Mouse (Mus musculus): ENCODE measurements around the gene Plekhh1. TPM values are rescaled to one million over a fixed set of nuclear protein-coding genes. Genes with fewer than 3 reads are reported as not detected.

Plekhh1 gene
- polyA plus RNA-seq, 1 experiment: 1.1 TPM

GRCm38 (mm10) chr12:79040201-79040827 lies 11.4 kb downstream of the Plekhh1 start:
- no peak overlapping the region for H3K4me3 ChIP-seq (replicated peaks; ENCODE audit: control insufficient read depth, low read depth, low read length)
- WGBS: 85% methylated on average over 11 of the region's 11 CpGs
- H3K4me1 ChIP-seq (ENCODE audit: control insufficient read depth, insufficient read depth, low read length): no peaks in the 10 kb centered on the region
- TF ChIP-seq CTCF (IDR thresholded peaks at IDR 0.05; ENCODE audit: control insufficient read depth, insufficient read depth, low read length) (no peak), POLR2A (IDR thresholded peaks at IDR 0.05; ENCODE audit: borderline replicate concordance, control insufficient read depth, low read depth, low read length) (no peak)
- H3K27ac ChIP-seq (ENCODE audit: control insufficient read depth, insufficient read depth, low read depth, low read length, poor library complexity): no peak overlapping the region

GRCm38 (mm10) chr12:79041436-79041835 lies 12.5 kb downstream of the Plekhh1 start:
- Histone ChIP-seq H3K27ac (ENCODE audit: control insufficient read depth, insufficient read depth, low read depth, low read length, poor library complexity) (no peak overlapping the region), H3K4me1 (ENCODE audit: control insufficient read depth, insufficient read depth, low read length) (no peaks in the 10 kb centered on the region), H3K4me3 (replicated peaks; ENCODE audit: control insufficient read depth, low read depth, low read length) (no peak overlapping the region)
- TF ChIP-seq CTCF (IDR thresholded peaks at IDR 0.05; ENCODE audit: control insufficient read depth, insufficient read depth, low read length) (no peak), POLR2A (IDR thresholded peaks at IDR 0.05; ENCODE audit: borderline replicate concordance, control insufficient read depth, low read depth, low read length) (no peak)

DNA sequence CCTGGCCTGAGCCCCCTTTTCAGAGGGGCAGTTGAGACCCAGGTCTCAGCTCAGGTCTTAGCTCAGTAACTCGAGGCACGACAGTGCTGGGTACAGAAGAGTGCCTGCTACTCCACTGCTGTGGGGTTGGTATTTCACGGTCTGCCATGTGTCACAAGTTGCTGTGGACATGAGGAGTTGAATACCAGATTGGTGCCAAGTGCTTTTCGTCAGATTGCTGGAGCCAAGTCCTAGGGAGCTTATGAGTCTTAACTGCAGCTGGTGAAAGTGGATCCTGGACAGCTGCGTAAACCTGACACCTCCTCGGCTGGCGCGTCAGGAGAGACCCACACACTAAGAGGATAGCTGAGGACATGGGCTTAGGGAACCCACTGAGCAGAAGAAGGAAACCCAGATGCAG lies 15.7 kb downstream of the Plekhh1 start:
- 84% methylated on average over 8 of the region's 8 CpGs for WGBS
- no peaks in the 10 kb centered on the region for H3K4me1 ChIP-seq (ENCODE audit: control insufficient read depth, insufficient read depth, low read length)
- H3K4me3 ChIP-seq (replicated peaks; ENCODE audit: control insufficient read depth, low read depth, low read length): no peak overlapping the region
- TF ChIP-seq POLR2A (IDR thresholded peaks at IDR 0.05; ENCODE audit: borderline replicate concordance, control insufficient read depth, low read depth, low read length) (no peak), CTCF (IDR thresholded peaks at IDR 0.05; ENCODE audit: control insufficient read depth, insufficient read depth, low read length) (no peak)
- H3K27ac ChIP-seq (ENCODE audit: control insufficient read depth, insufficient read depth, low read depth, low read length, poor library complexity): no peak overlapping the region

GRCm38 (mm10) chr12:79046171-79046570 lies 17.2 kb downstream of the Plekhh1 start:
- Histone ChIP-seq H3K27ac (ENCODE audit: control insufficient read depth, insufficient read depth, low read depth, low read length, poor library complexity) (no peak overlapping the region), H3K4me1 (ENCODE audit: control insufficient read depth, insufficient read depth, low read length) (no peaks in the 10 kb centered on the region), H3K4me3 (replicated peaks; ENCODE audit: control insufficient read depth, low read depth, low read length) (no peak overlapping the region)
- TF ChIP-seq POLR2A (IDR thresholded peaks at IDR 0.05; ENCODE audit: borderline replicate concordance, control insufficient read depth, low read depth, low read length) (no peak), CTCF (IDR thresholded peaks at IDR 0.05; ENCODE audit: control insufficient read depth, insufficient read depth, low read length) (no peak)
- WGBS: 65% methylated on average over 6 of the region's 6 CpGs

- Histone ChIP-seq H3K27ac (ENCODE audit: control insufficient read depth, insufficient read depth, low read depth, low read length, poor library complexity) (no peak overlapping the region), H3K4me3 (replicated peaks; ENCODE audit: control insufficient read depth, low read depth, low read length) (no peak overlapping the region), H3K4me1 (ENCODE audit: control insufficient read depth, insufficient read depth, low read length) (no peaks in the 10 kb centered on the region)
- TF ChIP-seq POLR2A (IDR thresholded peaks at IDR 0.05; ENCODE audit: borderline replicate concordance, control insufficient read depth, low read depth, low read length): no peak
- 83% methylated on average over 7 of the region's 7 CpGs for WGBS
Observed at GRCm38 (mm10) chr12:79047203-79047602, 18.2 kb downstream of the Plekhh1 start.

DNA sequence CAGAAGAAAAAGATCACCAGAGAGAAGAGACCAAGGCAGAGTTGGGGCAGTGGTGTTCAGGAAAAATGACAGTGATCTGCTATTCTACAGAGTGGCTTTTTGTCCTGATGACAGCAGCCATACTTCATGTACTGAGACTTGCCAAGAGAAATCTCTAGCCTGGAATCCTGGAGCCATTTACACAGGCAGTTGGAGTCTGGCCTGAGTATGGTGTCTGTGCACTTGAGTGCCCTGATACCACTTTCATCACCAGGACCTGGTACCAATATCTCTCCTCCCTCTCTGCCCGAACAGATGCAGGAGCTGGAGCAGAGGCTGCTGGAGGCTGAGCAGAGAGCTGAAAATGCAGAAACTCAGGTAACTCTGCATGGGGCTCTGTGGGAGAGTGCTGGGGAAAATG lies 19.9 kb downstream of the Plekhh1 start:
- H3K4me3 ChIP-seq (replicated peaks; ENCODE audit: control insufficient read depth, low read depth, low read length): no peak overlapping the region
- TF ChIP-seq CTCF (IDR thresholded peaks at IDR 0.05; ENCODE audit: control insufficient read depth, insufficient read depth, low read length): no peak
- TF ChIP-seq POLR2A (IDR thresholded peaks at IDR 0.05; ENCODE audit: borderline replicate concordance, control insufficient read depth, low read depth, low read length): no peak
- H3K4me1 ChIP-seq (ENCODE audit: control insufficient read depth, insufficient read depth, low read length): no peaks in the 10 kb centered on the region
- WGBS: 95% methylated on average over 1 of the region's 1 CpGs
- no peak overlapping the region for H3K27ac ChIP-seq (ENCODE audit: control insufficient read depth, insufficient read depth, low read depth, low read length, poor library complexity)

GRCm38 (mm10) chr12:79049807-79050206 lies 20.8 kb downstream of the Plekhh1 start:
- Histone ChIP-seq H3K4me1 (ENCODE audit: control insufficient read depth, insufficient read depth, low read length) (no peaks in the 10 kb centered on the region), H3K27ac (ENCODE audit: control insufficient read depth, insufficient read depth, low read depth, low read length, poor library complexity) (no peak overlapping the region), H3K4me3 (replicated peaks; ENCODE audit: control insufficient read depth, low read depth, low read length) (no peak overlapping the region)
- 71% methylated on average over 2 of the region's 2 CpGs for WGBS
- no peak for TF ChIP-seq POLR2A (IDR thresholded peaks at IDR 0.05; ENCODE audit: borderline replicate concordance, control insufficient read depth, low read depth, low read length)
- TF ChIP-seq CTCF (IDR thresholded peaks at IDR 0.05; ENCODE audit: control insufficient read depth, insufficient read depth, low read length): no peak

DNA sequence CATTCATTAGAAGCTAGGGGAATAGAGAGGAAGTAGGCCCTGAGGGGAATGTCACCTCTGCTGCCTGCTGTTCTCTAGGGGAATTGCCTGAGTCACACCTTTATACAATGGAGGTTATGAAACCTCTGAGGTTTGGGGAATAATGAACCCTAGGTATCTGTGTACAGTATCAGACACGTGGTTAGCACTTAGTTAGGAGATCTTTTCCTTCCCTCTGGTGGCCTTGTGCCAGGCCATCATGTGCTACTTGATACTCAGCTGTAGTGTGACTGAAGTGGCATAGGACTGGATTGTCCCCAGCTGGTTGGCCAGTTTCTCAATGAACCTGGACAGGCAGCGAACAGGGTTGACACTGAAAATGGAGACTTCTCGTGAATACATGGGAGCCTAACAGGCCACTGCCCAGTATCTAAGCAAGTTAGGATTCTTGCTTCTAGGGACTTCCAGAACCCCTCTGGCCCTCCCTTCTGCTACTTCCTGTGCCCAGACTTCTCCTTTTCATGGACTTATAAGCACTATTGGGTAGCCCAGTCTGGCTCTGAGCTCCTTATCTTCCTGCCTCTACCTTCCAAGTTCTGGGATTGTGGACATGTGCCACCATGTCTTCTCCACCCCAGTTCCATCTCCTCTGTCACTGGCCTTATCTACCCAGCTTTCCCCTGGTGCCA lies 21.7 kb downstream of the Plekhh1 start:
- H3K27ac ChIP-seq (ENCODE audit: control insufficient read depth, insufficient read depth, low read depth, low read length, poor library complexity): no peak overlapping the region
- no peaks in the 10 kb centered on the region; the same call in 1 of the 2 replicates for H3K4me1 ChIP-seq (ENCODE audit: control insufficient read depth, insufficient read depth, low read length)
- WGBS: 47% methylated on average over 3 of the region's 3 CpGs
- no peak for TF ChIP-seq POLR2A (IDR thresholded peaks at IDR 0.05; ENCODE audit: borderline replicate concordance, control insufficient read depth, low read depth, low read length)
- no peak for TF ChIP-seq CTCF (IDR thresholded peaks at IDR 0.05; ENCODE audit: control insufficient read depth, insufficient read depth, low read length)
- H3K4me3 ChIP-seq (replicated peaks; ENCODE audit: control insufficient read depth, low read depth, low read length): no peak overlapping the region
